Mouse (Mus musculus): ENCODE results near the gene 1700030K09Rik. TPM values are rescaled to one million over a fixed set of nuclear protein-coding genes. Genes with fewer than 3 reads are reported as not detected.

1700030K09Rik gene
- polyA plus RNA-seq (2015; fragmentation: Illumina TruSeq; extraction: RNeasy Lipid Tissue Mini Kit (QIAGEN cat#74804); ENCODE audit: insufficient read depth, low read depth, low replicate concordance) = 3.2 TPM

DNA sequence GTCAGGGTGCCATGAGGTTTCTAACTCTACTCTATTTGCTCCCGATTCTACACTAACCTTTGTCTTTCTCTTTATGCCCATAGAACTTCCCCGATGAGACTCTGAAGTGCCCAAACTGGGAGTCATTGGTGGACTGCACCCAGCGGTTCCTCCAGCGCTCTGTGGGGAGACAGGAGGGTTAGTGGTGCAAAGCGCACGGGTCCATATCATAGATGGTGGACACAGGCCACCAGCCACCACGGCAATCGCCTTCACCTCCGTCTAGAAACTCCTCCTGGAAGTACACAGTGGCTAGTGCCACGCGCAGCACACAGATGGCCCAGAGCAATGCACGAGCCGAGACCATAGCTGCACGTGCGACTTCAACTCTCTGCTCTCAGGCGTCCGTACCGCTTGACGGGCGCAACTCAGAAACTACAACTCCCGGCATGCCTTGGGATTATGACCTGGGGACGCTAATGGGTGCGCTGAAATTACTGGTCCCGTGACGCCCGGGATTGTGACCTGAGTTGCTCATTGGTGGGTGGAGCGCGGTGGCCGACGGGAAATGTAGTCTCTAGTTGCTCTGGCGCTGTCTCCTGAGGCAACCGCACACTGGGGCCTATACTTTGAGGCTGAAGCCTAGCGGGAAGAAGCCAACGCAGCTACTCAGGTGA lies at the start of gene 1700030K09Rik, which contains the start of gene Calr3:
Gene 1700030K09Rik, plus strand, starts transcription at position 543 of the 656 bp plus-strand sequence.
Gene Calr3, minus strand, starts transcription at position 533 of the 656 bp plus-strand sequence.

GRCm38 (mm10) chr8:72421362-72422335 lies 22.0 kb upstream of the 1700030K09Rik start, which contains the start of gene Eps15l1:
Gene Eps15l1 (minus strand): TSS chr8:72421460.

GRCm38 (mm10) chr8:72474826-72475546 lies 31.3 kb downstream of the 1700030K09Rik start, which contains the start of gene Cherp:
Gene Cherp (minus strand): TSS chr8:72475226.

GRCm38 (mm10) chr8:72491680-72492621 lies 48.3 kb downstream of the 1700030K09Rik start, which contains the start of gene Slc35e1:
Gene Slc35e1 (minus strand): TSS chr8:72492614.

Other genes starting within 250 kb of the 1700030K09Rik start
- gene Cib3, start 231.0 kb upstream of the 1700030K09Rik start, polyA plus RNA-seq (2015; fragmentation: Illumina TruSeq; extraction: RNeasy Lipid Tissue Mini Kit (QIAGEN cat#74804); ENCODE audit: insufficient read depth, low read depth, low replicate concordance) = 0.41 TPM
- gene Gm11034, start 230.2 kb upstream of the 1700030K09Rik start, polyA plus RNA-seq (2015; fragmentation: Illumina TruSeq; extraction: RNeasy Lipid Tissue Mini Kit (QIAGEN cat#74804); ENCODE audit: insufficient read depth, low read depth, low replicate concordance) = not detected
- 13.5 TPM for gene Fam32a, start 224.2 kb upstream of the 1700030K09Rik start, polyA plus RNA-seq (2015; fragmentation: Illumina TruSeq; extraction: RNeasy Lipid Tissue Mini Kit (QIAGEN cat#74804); ENCODE audit: insufficient read depth, low read depth, low replicate concordance)
- gene Ap1m1, start 203.9 kb upstream of the 1700030K09Rik start, polyA plus RNA-seq (2015; fragmentation: Illumina TruSeq; extraction: RNeasy Lipid Tissue Mini Kit (QIAGEN cat#74804); ENCODE audit: insufficient read depth, low read depth, low replicate concordance) = 17.6 TPM
- gene Gm10282, start 138.6 kb upstream of the 1700030K09Rik start, polyA plus RNA-seq (2015; fragmentation: Illumina TruSeq; extraction: RNeasy Lipid Tissue Mini Kit (QIAGEN cat#74804); ENCODE audit: insufficient read depth, low read depth, low replicate concordance) = not detected
- 28.8 TPM for gene Klf2, start 124.8 kb upstream of the 1700030K09Rik start, polyA plus RNA-seq (2015; fragmentation: Illumina TruSeq; extraction: RNeasy Lipid Tissue Mini Kit (QIAGEN cat#74804); ENCODE audit: insufficient read depth, low read depth, low replicate concordance)
- 18.4 TPM for gene Eps15l1, start 22.4 kb upstream of the 1700030K09Rik start, polyA plus RNA-seq (2015; fragmentation: Illumina TruSeq; extraction: RNeasy Lipid Tissue Mini Kit (QIAGEN cat#74804); ENCODE audit: insufficient read depth, low read depth, low replicate concordance)
- not detected for gene Calr3, start within 50 bp of the 1700030K09Rik start, polyA plus RNA-seq (2015; fragmentation: Illumina TruSeq; extraction: RNeasy Lipid Tissue Mini Kit (QIAGEN cat#74804); ENCODE audit: insufficient read depth, low read depth, low replicate concordance)
- gene Cherp, start 31.3 kb downstream of the 1700030K09Rik start, polyA plus RNA-seq (2015; fragmentation: Illumina TruSeq; extraction: RNeasy Lipid Tissue Mini Kit (QIAGEN cat#74804); ENCODE audit: insufficient read depth, low read depth, low replicate concordance) = 13.3 TPM
- gene Slc35e1, start 48.7 kb downstream of the 1700030K09Rik start, polyA plus RNA-seq (2015; fragmentation: Illumina TruSeq; extraction: RNeasy Lipid Tissue Mini Kit (QIAGEN cat#74804); ENCODE audit: insufficient read depth, low read depth, low replicate concordance) = 5.9 TPM
- gene Med26, start 104.4 kb downstream of the 1700030K09Rik start, polyA plus RNA-seq (2015; fragmentation: Illumina TruSeq; extraction: RNeasy Lipid Tissue Mini Kit (QIAGEN cat#74804); ENCODE audit: insufficient read depth, low read depth, low replicate concordance) = 1.6 TPM
- gene Smim7, start 127.2 kb downstream of the 1700030K09Rik start, polyA plus RNA-seq (2015; fragmentation: Illumina TruSeq; extraction: RNeasy Lipid Tissue Mini Kit (QIAGEN cat#74804); ENCODE audit: insufficient read depth, low read depth, low replicate concordance) = 18.3 TPM
- gene Tmem38a, start 128.2 kb downstream of the 1700030K09Rik start, polyA plus RNA-seq (2015; fragmentation: Illumina TruSeq; extraction: RNeasy Lipid Tissue Mini Kit (QIAGEN cat#74804); ENCODE audit: insufficient read depth, low read depth, low replicate concordance) = 6.5 TPM
- gene Nwd1, start 202.8 kb downstream of the 1700030K09Rik start, polyA plus RNA-seq (2015; fragmentation: Illumina TruSeq; extraction: RNeasy Lipid Tissue Mini Kit (QIAGEN cat#74804); ENCODE audit: insufficient read depth, low read depth, low replicate concordance) = not detected